Mouse (Mus musculus) lung, embryonic 14.5 days (tissue): Measurements from ENCODE around the gene Rasl11b. TPM values are rescaled to one million over a fixed set of nuclear protein-coding genes. Genes with fewer than 3 reads are reported as not detected.

Experiments
- ATAC-seq: fragments of 200-750 bp; cut with Nextera tagmentation; 2 replicates; pipeline ENCODE4 v1.8.0; 2017; ENCODE audit warnings: mild to moderate bottlenecking, moderate TSS enrichment, moderate library complexity; ENCODE audit not compliant: insufficient read depth
- DNase-seq: peaks from one replicate; pipeline ENCODE4 v3.0.0-alpha.2; 2015
- H3K27ac ChIP-seq: fragments of 300-500 bp; sonication (generic); 2 replicates; pipeline ENCODE4 v1.5.1; 2014; ENCODE audit warnings: low read depth, mild to moderate bottlenecking, moderate library complexity
- H3K27me3 ChIP-seq: fragments of 300-500 bp; sonication (generic); 2 replicates; pipeline ENCODE4 v1.6.1; 2014; ENCODE audit warnings: low read length, control low read depth; ENCODE audit not compliant: insufficient read depth
- H3K36me3 ChIP-seq: fragments of 300-500 bp; sonication (generic); 2 replicates; pipeline ENCODE4 v1.6.1; 2014; ENCODE audit warnings: control low read depth; ENCODE audit not compliant: insufficient read depth
- H3K4me1 ChIP-seq: fragments of 300-500 bp; sonication (generic); 2 replicates; pipeline ENCODE4 v1.6.1; 2014; ENCODE audit warnings: antibody characterized with exemption, control low read depth; ENCODE audit not compliant: insufficient read depth
- H3K4me2 ChIP-seq: fragments of 300-500 bp; sonication (generic); 2 replicates; pipeline ENCODE4 v1.6.1; 2014; ENCODE audit warnings: mild to moderate bottlenecking
- H3K4me3 ChIP-seq: fragments of 300-500 bp; sonication (generic); 2 replicates; pipeline ENCODE4 v1.5.1; 2014; ENCODE audit warnings: low read depth, low read length
- H3K9ac ChIP-seq: fragments of 300-500 bp; sonication (generic); 2 replicates; pipeline ENCODE4 v1.6.1; 2014
- H3K9me3 ChIP-seq: fragments of 300-500 bp; sonication (generic); 2 replicates; pipeline ENCODE4 v1.6.1; 2016; ENCODE audit warnings: low read depth, low read length, control low read depth
- CTCF ChIP-seq: IDR thresholded peaks from 2 replicates; pipeline ENCODE4 v1.5.1; 2016; ENCODE audit warnings: antibody characterized with exemption, low read depth
- WGBS: fragments of 180-500 bp; shearing (Covaris S2); extraction: QIAGEN DNeasy Blood & Tissue Kit; methylation state at CpG from one replicate; pipeline ENCODE4 v1.1.7; 2014; 5-methylcytosine and 5-hydroxymethylcytosine counted together
- polyA plus RNA-seq: library from polyadenylated mRNA; unstranded; fragments of >200 nt; fragmentation: Nextera tagmentation; extraction: Ambion mirVana; gene quantifications from 2 replicates; pipeline ENCODE4 v1.2.1, GENCODE M21; 2014

The Rasl11b gene
- polyA plus RNA-seq, 1 experiment from 2014 or later: 90.2 TPM

DNA sequence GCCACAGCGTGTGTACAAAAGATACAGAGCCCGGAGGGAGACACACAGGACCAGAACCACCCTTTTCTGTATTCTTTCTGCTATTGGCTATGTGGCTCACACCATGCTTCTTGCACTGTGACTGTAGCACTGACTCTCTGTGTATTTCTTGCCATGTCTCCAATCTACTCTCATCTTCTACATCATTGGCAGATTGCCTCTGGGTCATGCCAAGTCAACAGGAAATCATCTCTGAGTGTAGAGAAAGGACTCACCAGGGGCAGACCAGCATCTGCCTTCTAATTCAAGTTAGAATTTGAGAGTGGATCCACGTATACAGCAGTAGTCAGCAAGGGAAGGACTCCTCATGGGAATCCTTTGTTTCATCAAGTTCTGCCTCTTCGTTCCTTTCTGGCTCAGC is 27.5 kb downstream of the Rasl11b start:
- H3K27me3 ChIP-seq: no peaks in the 10 kb centered on the region
- H3K9me3 ChIP-seq: no peaks in the 10 kb centered on the region
- ATAC-seq (no peak), DNase-seq (no peak)
- H3K4me3 ChIP-seq: no peak overlapping the region
- 80% methylated on average over 4 of the region's 4 CpGs for WGBS
- TF ChIP-seq CTCF: no peak
- no peak overlapping the region for H3K4me2 ChIP-seq
- no peaks in the 10 kb centered on the region for H3K36me3 ChIP-seq
- H3K4me1 ChIP-seq: 0 out of 2 replicates have a peak, but pooled peaks cover 5% of the 10 kb centered on the region
- no peak overlapping the region for H3K27ac ChIP-seq
- no peak overlapping the region for H3K9ac ChIP-seq

DNA sequence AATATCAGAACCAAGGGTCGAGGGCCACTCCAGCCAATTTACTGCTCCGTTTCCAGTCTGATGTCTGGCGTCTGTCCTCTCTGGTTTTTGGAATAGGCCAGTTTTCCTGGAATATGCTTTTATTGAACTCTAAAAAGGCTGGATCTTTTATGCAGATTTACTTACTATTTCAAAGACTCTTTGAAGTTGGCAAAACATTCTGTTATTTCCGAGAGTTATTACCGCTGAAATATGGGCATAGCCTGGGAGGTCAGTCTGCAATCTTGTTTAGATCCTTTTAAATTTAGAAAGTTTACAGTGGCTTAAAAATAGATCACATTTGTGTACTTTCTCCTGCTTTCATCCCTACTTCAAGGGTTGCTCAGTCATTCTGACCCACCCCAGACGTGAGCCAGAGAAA is 29.4 kb downstream of the Rasl11b start:
- Histone ChIP-seq H3K27me3 (no peaks in the 10 kb centered on the region), H3K9ac (no peak overlapping the region), H3K36me3 (no peaks in the 10 kb centered on the region), H3K9me3 (no peaks in the 10 kb centered on the region), H3K4me2 (no peak overlapping the region), H3K27ac (peak overlapping the region; percentile 56), H3K4me3 (no peak overlapping the region), H3K4me1 (0 out of 2 replicates have a peak, but pooled peaks cover 5% of the 10 kb centered on the region)
- no peak for TF ChIP-seq CTCF
- 54% methylated on average over 6 of the region's 6 CpGs for WGBS
- 0 out of 2 replicates have a peak, but pooled peaks have one; percentile 3 for ATAC-seq
- DNase-seq: peak; percentile 47

DNA sequence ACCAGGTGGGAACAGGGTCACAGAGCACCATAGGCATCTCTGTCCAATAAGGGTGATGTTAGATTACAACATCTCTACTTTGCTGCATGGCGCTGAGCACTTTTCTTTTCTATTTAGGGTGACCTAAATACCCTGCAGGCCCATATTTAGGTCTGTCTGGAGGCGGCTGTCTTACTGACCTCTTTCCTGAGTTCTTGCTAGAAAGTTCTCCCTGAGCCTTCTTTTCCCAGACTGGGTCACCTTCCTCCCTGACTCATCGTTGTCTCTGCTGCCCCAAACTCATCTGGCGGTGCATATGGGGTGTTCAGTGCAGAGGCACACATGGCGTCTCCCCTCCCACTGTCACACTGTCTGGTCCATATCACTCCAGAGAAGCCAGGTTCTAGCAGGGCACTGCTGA is 31.1 kb downstream of the Rasl11b start:
- Histone ChIP-seq H3K4me2 (no peak overlapping the region), H3K4me3 (no peak overlapping the region), H3K9ac (no peak overlapping the region), H3K27me3 (no peaks in the 10 kb centered on the region), H3K4me1 (peaks cover 13% of the 10 kb centered on the region), H3K27ac (no peak overlapping the region), H3K9me3 (no peaks in the 10 kb centered on the region), H3K36me3 (no peaks in the 10 kb centered on the region)
- 87% methylated on average over 5 of the region's 5 CpGs for WGBS
- TF ChIP-seq CTCF: no peak
- ATAC-seq: no peak
- DNase-seq: no peak

DNA sequence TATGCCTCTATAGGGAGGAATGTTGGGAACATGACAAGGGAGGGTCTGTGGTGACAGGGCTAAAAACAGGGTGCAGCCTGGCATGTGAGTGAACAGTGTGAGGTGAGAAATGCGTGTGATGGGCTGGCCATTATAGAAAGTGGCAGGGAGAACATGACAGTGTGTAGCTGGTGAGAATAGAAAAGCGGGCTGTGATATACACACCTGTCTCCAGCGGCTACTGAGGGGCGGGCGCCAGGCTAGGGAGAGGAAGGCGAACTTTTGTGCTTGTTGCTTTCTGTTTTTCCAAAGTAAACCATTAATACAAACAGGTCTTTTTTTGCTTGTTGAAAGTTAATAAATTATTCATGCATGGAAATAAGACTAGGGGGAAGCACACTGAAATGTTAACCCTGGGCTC is 32.3 kb downstream of the Rasl11b start:
- H3K27me3 ChIP-seq: no peaks in the 10 kb centered on the region
- no peaks in the 10 kb centered on the region for H3K36me3 ChIP-seq
- DNase-seq (no peak), ATAC-seq (no peak)
- H3K4me2 ChIP-seq: no peak overlapping the region
- WGBS: 87% methylated on average over 6 of the region's 6 CpGs
- no peak for TF ChIP-seq CTCF
- peaks cover 13% of the 10 kb centered on the region for H3K4me1 ChIP-seq
- no peak overlapping the region for H3K9ac ChIP-seq
- no peak overlapping the region for H3K27ac ChIP-seq
- no peaks in the 10 kb centered on the region for H3K9me3 ChIP-seq
- no peak overlapping the region for H3K4me3 ChIP-seq

DNA sequence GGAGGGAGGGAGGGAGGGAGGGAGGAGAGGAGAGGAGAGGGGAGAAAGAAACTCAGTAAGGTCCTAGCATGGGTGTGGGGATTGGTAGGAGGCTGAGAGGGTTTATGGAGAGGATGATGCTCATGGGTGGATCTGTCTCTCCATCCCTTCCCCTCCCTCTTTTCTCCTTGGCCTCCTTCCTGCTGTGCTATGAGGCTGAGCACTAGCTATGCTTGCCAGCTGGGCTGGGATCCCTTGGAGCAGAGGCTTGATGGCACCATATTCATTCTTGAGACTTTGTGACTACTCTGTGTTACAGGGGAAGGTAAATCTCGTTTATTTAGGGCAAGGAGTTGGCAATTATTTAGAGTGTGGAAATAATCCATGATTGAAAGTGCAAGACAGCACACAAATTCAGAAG is 33.9 kb downstream of the Rasl11b start:
- H3K4me2 ChIP-seq: no peak overlapping the region
- no peaks in the 10 kb centered on the region for H3K27me3 ChIP-seq
- no peak overlapping the region for H3K9ac ChIP-seq
- WGBS: 37% methylated on average over 1 of the region's 1 CpGs
- H3K4me1 ChIP-seq: peaks cover 13% of the 10 kb centered on the region
- H3K36me3 ChIP-seq: no peaks in the 10 kb centered on the region
- DNase-seq (no peak), ATAC-seq (no peak)
- H3K27ac ChIP-seq: no peak overlapping the region
- H3K9me3 ChIP-seq: no peaks in the 10 kb centered on the region
- TF ChIP-seq CTCF: no peak
- H3K4me3 ChIP-seq: no peak overlapping the region

DNA sequence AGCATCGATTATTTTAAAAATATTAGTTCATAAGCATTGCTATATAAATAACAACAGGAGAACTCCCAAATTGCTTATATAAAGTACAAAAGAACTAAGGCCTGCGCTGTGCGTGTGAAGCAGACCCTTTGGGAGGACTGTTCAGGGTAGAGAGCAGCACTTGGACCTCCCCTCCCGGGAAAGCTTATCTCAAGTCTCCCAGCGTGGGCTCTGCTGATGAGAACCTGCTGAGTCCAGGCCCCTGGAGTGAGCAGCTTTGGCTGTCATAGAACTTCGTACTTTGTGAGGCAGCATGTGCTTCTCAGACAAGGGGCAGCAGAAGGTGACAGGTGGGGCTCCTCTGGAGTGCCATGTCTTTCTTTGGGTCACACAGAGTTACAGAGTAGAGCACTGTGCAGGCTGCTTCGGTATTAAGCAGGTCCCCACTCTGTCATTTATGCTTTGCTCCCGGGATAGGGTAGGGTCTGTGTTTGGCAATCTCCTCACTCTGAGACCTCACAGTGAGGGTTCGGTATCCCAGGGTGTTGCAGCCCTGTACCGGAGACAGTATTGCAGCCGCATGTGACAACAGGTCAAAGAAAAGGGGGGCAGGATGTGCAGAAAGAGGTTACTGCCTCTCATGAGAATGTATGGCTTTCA is 34.8 kb downstream of the Rasl11b start:
- ATAC-seq (peak; percentile 24; the same call in 1 of the 2 replicates), DNase-seq (no peak)
- Histone ChIP-seq H3K36me3 (no peaks in the 10 kb centered on the region), H3K27ac (peak overlapping the region; percentile 67; the same call in 1 of the 2 replicates), H3K4me3 (no peak overlapping the region), H3K4me1 (peaks cover 11% of the 10 kb centered on the region), H3K9me3 (no peaks in the 10 kb centered on the region), H3K27me3 (no peaks in the 10 kb centered on the region), H3K9ac (no peak overlapping the region), H3K4me2 (no peak overlapping the region)
- WGBS: 28% methylated on average over 11 of the region's 11 CpGs
- no peak for TF ChIP-seq CTCF

DNA sequence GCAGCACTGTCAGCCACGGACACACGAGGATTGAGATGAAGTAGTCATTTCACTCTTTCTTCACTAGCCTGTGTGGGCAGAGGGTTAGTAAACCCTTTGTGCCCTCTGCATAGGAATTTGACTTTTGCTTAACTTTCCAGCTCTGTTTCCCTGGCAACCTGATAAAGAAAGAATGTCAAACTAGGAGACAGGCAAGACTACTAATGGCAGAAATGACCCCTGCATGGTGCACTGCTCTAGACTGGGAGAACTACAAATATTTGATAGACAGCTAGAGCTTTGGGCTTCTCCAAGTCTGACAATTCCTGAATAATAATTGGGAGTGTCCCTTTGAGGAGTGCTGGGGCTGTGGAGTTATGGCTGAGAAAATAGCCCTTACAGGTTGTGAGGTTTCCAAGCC is 35.4 kb downstream of the Rasl11b start:
- peak; percentile 71; the same call in 1 of the 2 replicates for ATAC-seq
- Histone ChIP-seq H3K4me1 (peaks cover 8% of the 10 kb centered on the region), H3K36me3 (no peaks in the 10 kb centered on the region), H3K9me3 (no peaks in the 10 kb centered on the region), H3K27ac (peak overlapping the region; percentile 67), H3K4me2 (no peak overlapping the region), H3K9ac (no peak overlapping the region), H3K4me3 (no peak overlapping the region), H3K27me3 (no peaks in the 10 kb centered on the region)
- TF ChIP-seq CTCF: no peak
- 23% methylated on average over 2 of the region's 2 CpGs for WGBS
- peak; percentile 61 for DNase-seq
